Mouse (Mus musculus) spleen, adult 2 months (tissue): ENCODE data around the gene Qpctl.

Experiments
- CTCF ChIP-seq: fragments of 200-500 bp; IDR thresholded peaks from 2 replicates; pipeline ENCODE4 v1.5.1; 2011; ENCODE audit warnings: mild to moderate bottlenecking, inconsistent platforms; ENCODE audit not compliant: insufficient read depth, insufficient read length, insufficient replicate concordance; ENCODE audit errors: extremely low read depth
- POLR2A ChIP-seq: fragments of 200-500 bp; IDR thresholded peaks from 2 replicates; pipeline ENCODE4 v1.6.1; 2011; ENCODE audit warnings: low read depth, low read length, inconsistent platforms

- TF ChIP-seq CTCF: no peak
- no peak for TF ChIP-seq POLR2A
Observed at GRCm38 (mm10) chr7:19171831-19172230, 22.7 kb upstream of the Qpctl start.
